Mouse (Mus musculus) lung, postnatal 10 days (tissue): ENCODE measurements at regions not wholly inside any gene's neighbourhood (a gene's known extent, or its start where the extent isn't known, plus 50 kb on each side); places are given as distances from the start of the nearest gene placed in this dataset.

ENCODE experiments used
- DNase-seq: peaks from one replicate; pipeline ENCODE4 v3.0.0; 2021

DNA sequence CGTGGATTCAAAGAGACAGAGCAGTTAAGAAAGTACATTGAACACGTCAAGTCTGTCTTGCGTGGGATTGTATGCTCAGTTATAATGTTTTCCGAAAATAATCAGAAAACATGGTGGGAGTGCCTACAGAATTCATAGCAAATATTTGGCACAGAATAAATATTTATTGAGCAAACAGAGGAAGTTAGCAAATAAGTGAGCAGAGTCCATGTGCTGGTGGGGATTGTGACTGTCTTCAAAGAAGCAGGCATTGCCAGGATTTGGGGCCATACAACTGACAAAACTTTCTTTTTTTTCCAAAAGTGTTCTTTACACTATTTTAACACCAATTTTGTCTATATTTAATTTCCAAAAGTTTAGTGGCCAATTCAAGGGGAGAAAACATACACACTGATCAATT is 1729.8 kb downstream of the AI429214 start:
- no peak for DNase-seq

DNA sequence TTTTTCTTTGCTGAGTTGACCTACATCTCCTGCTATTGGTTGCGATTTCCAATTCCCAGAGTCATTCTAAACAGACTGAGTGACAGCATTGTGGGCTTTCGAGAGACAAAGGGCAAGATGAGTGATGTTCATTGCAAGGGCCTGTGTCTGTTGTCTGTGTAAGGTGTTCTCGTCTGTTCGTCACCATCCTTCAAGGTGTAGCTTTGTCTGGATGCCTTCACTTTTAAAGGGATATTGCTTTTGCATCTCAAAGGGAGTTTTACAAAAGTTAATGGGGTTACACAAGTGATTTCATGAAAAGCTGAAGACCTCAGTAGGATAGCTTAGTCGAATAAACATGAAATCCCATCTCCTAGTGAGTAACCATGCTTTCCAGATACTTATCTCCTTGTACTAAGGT is 1731.9 kb downstream of the AI429214 start:
- DNase-seq: no peak

DNA sequence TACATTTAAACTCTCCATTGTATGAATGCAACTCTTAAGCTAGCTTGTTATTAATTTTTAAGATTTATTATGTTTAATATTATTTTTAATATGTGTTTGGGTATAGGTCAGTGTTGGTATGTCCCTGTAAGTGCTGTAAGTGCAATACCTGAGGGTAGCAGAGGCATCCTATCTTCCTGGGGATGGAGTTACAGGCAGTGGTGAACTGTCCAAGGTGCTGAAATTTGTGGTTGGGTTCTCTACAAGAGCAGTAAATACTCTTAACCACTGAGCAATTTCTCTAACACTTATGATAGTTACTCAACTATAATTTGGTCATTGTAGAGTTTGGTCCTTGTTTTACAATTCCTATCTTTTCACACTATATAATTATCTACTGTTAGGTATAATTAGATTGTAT is 1753.7 kb downstream of the AI429214 start:
- no peak for DNase-seq

- DNase-seq: no peak
Observed at GRCm38 (mm10) chr8:38766626-38767226, 1773.3 kb downstream of the AI429214 start.

- no peak for DNase-seq
Observed at GRCm38 (mm10) chr8:38812482-38812881, 1819.1 kb downstream of the AI429214 start.

DNA sequence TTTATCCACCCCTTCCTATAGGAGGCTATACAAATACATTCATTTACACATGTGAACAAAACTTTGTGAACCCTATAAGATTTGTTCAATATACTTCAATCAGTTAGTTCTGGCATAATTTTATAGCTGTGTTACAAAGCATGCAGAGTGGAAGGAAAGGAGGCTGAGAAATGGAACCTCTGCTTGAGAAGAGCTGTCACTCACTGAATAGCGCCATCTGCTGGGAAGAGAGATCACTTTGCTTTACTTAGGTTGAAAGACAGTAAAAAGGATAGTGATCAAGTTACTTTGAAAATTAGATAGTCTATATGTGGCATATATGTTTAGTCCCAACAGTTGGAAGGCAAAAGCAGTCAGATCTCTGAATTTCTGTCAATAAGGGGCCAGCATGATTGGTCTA is 1824.8 kb downstream of the AI429214 start:
- DNase-seq: peak; percentile 14

- no peak for DNase-seq
Observed at GRCm38 (mm10) chr8:38861436-38861835, 1813.4 kb upstream of the Adam24 start.

GRCm38 (mm10) chr8:38867370-38867769 is 1807.5 kb upstream of the Adam24 start:
- no peak for DNase-seq
